ENCODE assay signal across 13 mouse cellular contexts in genomic region chr6:54046884-54047747, GRCm38 (mm10). TPM values are rescaled to one million over a fixed set of nuclear protein-coding genes. Genes with fewer than 3 reads are reported as not detected.
A peak's percentile ranks its signal among the peaks of the same experiment; 100 is the strongest.
DNase-seq lines count a peak whose midpoint lies in the region; TF ChIP-seq lines count a peak whose summit lies in the region.
"Had no signal": no experiment of that assay in that cellular context is flagged by ENCODE, and none has a peak within 500 bp of the region (broad histone marks: within the 10 kb centered on the region; RNA-seq: fewer than 3 reads in every experiment).

No protein-coding gene starts in this region.

- no peak for TF ChIP-seq POLR2A in kidney, adult 2 months (IDR thresholded peaks at IDR 0.05; ENCODE audit: low read depth, low read length)
- TF ChIP-seq POLR2A in liver, adult 2 months (IDR thresholded peaks at IDR 0.05; ENCODE audit: extremely low read depth, insufficient read depth, low read length): no peak

- peaks cover 19% of the 10 kb centered on the region; the same call in 1 of the 2 replicates for H3K79me2 ChIP-seq in liver, adult 2 months (ENCODE audit: control insufficient read depth, insufficient read depth, low read length)

- H3K27ac ChIP-seq in kidney, adult 2 months (ENCODE audit: insufficient read depth, low read depth, low read length): no peak overlapping the region
- H3K27ac ChIP-seq in liver, adult 2 months (replicated peaks; ENCODE audit: insufficient read depth, low read depth, low read length): peak overlapping the region; percentile 94
- H3K27ac ChIP-seq: embryonic facial prominence, embryonic 15.5 days had no signal

- H3K27me3 ChIP-seq in kidney, adult 2 months (replicated peaks; ENCODE audit: control insufficient read depth, insufficient read depth, low read length): no peaks in the 10 kb centered on the region
- no peaks in the 10 kb centered on the region for H3K27me3 ChIP-seq in liver, adult 2 months (ENCODE audit: control insufficient read depth, insufficient read depth, low read length)

- no peaks in the 10 kb centered on the region for H3K36me3 ChIP-seq in kidney, adult 2 months (ENCODE audit: control insufficient read depth, insufficient read depth, low read length)
- H3K36me3 ChIP-seq in liver, adult 2 months (ENCODE audit: control insufficient read depth, insufficient read depth, low read length): no peaks in the 10 kb centered on the region
- H3K36me3 ChIP-seq: embryonic facial prominence, embryonic 15.5 days; G1E had no signal

- WGBS in kidney, adult 2 months: 63% methylated on average over 11 of the region's 11 CpGs
- 36% methylated on average over 11 of the region's 11 CpGs for WGBS in liver, adult 2 months

- H3K9ac ChIP-seq in liver, adult 2 months (ENCODE audit: low read depth, low read length): peak overlapping the region; percentile 10; the same call in 1 of the 2 replicates
- H3K9ac ChIP-seq: embryonic facial prominence, embryonic 15.5 days had no signal

- H3K4me1 ChIP-seq in kidney, adult 2 months (ENCODE audit: control insufficient read depth, insufficient read depth, low read length): peaks cover 12% of the 10 kb centered on the region
- H3K4me1 ChIP-seq in liver, adult 2 months (ENCODE audit: control insufficient read depth, insufficient read depth, low read length): peaks cover 33% of the 10 kb centered on the region

- no peak overlapping the region for H3K4me3 ChIP-seq in kidney, adult 2 months (ENCODE audit: insufficient read depth, low read depth, low read length)
- no peak overlapping the region for H3K4me3 ChIP-seq in liver, adult 2 months (ENCODE audit: insufficient read depth, low read depth, low read length)
- H3K4me3 ChIP-seq: embryonic facial prominence, embryonic 15.5 days had no signal

- TF ChIP-seq CTCF in kidney, adult 2 months (conservative IDR thresholded peaks at IDR 0.05; ENCODE audit: insufficient read depth, insufficient read length, low read depth, low read length): no peak
- no peak for TF ChIP-seq CTCF in liver, adult 2 months (IDR thresholded peaks at IDR 0.05; ENCODE audit: low read depth, low read length)

- intact Hi-C loops in left cerebral cortex, postnatal 25 days (cut with DNase I): no loop called here

- DNase-seq in cerebellum, adult 11-12 months: peak; percentile 61
- DNase-seq in cerebellum, postnatal 14 days: no peak
- DNase-seq in kidney, adult 2 months: peak; percentile 84
- DNase-seq in kidney, postnatal 10 days: no peak
- peak; percentile 99 for DNase-seq in liver, adult 2 months (ENCODE audit: extremely low read depth, low read depth, low spot score)
- no peak for DNase-seq in right cerebral cortex, postnatal 14 days
- DNase-seq in layer of hippocampus, adult 9-11 months: no peak
- DNase-seq in left cerebral cortex, postnatal 25 days (ENCODE audit: low spot score in 2 of 2): no peak
- DNase-seq: B cell, adult 2 months; gastrocnemius, postnatal 14 days; lung, adult 2 months had no signal

RNA-seq across cellular contexts. Expression of gene Chn2, which starts 7.8 kb away (rescaled TPM):
- polyA plus RNA-seq in kidney, adult 2 months (2012; rRNA removed): 22.8 and 24.8 TPM in 2 replicates
- 36.2 and 46.2 TPM in 2 replicates for total RNA-seq in liver, adult 2 months (2014; rRNA removed)
- polyA plus RNA-seq in liver, adult 2 months (2012; rRNA removed): 35.6 and 37.3 TPM in 2 replicates
- 10 to 100 TPM; 38.8 to 42.7 TPM for total RNA-seq in left cerebral cortex, postnatal 25 days (2021)
- polyA plus RNA-seq: G1E had no signal

Comparison
In these comparisons a context has a peak if more than half of its experiments do, and no peak if none do; other contexts are left out.
1. DNase-seq: peak in cerebellum, adult 11-12 months (single experiment), kidney, adult 2 months (single experiment) and liver, adult 2 months (single experiment); none in cerebellum, postnatal 14 days (0 of 2), kidney, postnatal 10 days (single experiment), right cerebral cortex, postnatal 14 days (single experiment), layer of hippocampus, adult 9-11 months (single experiment) and left cerebral cortex, postnatal 25 days (0 of 2).